Mouse (Mus musculus): ENCODE measurements around the gene Tnni3k.

The Tnni3k gene

DNA sequence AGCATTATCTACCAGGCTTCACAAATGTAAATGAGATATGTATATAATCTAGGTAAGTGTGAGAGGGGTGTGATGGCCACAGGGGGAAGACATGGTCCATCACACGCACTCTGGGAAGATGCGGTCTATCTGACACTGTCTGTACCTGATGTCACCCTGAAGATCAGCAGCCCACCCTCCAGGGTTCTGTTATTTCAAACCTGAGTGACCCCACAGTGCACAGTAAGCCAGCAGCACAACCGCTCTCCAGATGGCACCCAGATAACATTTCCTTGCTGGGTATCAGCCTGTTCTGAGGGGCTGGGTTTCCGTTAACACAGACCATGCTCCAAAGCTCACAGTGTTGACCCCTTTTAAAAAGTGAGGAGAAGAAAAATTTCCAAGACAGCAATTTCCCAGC is 288.9 kb downstream of the Tnni3k start:
- in situ Hi-C loops (cut with MboI, MseI): no loop called here

DNA sequence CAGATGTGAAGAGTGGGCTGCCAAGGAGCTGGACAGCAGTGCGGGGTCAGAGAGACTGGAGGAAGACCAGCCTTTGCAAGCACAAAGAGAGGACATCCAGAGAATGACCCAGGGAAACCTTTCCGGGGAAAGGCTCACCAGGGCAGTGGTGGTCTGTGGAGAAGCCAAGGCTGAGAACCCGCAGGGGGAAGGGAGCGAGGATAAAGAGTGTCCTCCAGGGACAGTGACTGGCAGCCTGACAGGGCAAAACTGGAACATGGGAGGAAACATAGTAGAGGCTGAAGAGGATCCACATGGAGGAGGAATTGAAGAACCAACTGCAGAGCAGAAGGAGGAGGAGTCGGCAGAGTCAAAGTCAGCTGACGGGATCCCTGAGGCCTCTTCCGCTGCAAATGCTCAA is 291.1 kb downstream of the Tnni3k start:
- in situ Hi-C loops (cut with MboI, MseI): no loop called here

DNA sequence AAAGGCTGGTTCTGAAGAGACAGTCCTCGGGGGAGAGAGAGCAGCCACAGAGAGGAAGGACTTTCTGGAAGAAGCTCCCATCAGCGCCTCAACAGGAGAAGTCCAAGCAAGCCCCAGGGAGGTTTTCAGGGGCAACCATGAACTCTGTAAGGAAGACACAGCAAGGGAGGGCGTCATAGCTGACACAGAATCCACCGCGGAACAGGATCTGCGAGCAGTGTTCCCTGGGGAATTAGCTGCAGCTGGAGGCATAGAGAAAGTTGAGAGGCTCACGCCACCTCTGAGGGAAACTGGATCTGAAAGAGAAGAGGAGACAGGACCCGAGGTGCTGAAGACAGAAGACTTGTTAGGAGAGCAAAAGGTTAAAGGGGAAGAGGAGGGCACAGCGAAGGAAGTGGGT is 291.8 kb downstream of the Tnni3k start:
- in situ Hi-C loops (cut with MboI, MseI): no loop called here

DNA sequence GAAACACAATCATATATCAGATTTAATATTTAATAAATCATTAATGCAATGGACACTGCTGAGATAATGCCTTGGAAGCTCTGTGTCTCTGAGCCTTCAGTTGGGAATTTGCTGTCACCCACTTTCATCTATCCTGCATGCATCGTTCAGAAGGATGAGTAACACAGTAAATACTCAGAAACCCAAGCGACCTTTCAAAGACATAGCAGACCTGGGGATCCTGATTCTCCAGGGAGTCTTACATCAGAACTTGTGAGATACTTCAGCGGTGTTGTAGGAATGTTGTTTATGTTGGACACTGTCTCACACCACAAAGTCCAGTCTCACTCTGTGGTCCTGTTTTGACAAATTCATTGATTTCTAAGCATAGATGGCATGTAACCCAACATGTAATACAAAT is 294.1 kb downstream of the Tnni3k start:
- in situ Hi-C loops (cut with MboI, MseI): no loop called here

DNA sequence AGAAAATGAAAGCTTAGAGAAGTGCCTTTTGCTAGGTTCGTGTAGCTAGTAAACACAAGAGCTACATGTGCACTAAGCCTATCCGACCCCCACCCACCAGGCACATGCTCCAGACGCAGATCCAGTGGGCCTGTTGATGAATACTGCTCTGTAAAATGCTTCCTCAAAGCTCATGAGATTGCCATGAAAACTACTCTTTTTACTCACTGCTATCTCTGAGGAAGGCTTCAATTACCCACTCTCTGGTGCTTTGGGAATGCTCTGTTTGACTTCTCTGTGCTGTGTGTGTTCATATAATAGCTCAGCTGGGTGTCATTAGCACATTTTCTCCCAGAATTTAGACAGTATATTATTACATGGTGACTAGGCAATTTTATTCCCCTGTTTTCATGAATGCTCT is 297.1 kb downstream of the Tnni3k start:
- in situ Hi-C loops (cut with MboI, MseI): no loop called here

DNA sequence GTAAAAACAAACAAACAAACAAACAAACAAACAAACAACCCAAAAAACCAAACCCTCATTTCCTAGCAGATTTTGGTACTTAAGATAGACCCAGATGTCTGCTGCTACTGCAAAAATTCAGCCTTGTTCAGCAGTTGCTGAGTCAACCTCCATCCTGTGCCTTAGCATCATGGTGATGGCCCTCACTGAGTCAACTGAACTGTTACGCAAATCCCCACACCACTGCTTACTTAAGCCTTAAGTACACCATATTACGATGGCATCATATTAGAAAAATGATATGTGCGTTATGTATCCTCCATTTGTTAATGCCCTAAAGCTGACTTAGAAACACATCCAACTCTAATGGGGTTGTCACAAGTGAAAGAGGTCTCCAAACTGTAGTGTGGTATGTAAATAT is 300.0 kb downstream of the Tnni3k start:
- in situ Hi-C loops (cut with MboI, MseI): no loop called here

DNA sequence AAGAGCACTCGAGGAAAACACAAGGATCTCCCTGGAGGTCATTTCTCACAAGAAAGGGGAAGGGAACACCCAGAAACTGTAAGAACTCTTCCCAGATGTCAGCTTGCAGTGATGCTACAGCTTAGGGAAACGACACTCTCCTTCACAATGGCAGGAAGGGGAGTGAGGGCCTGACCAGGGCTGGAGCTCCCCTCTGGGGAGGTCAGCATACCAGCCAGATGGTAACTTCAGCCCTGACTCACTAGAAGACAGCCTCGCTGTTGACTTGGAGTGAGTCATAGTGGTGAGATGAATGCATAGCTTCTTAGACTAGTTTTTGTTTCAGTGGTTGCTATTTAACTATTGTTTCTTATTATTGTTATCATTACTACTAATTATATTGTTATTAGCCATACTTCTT is 300.7 kb downstream of the Tnni3k start:
- in situ Hi-C loops (cut with MboI, MseI): no loop called here

DNA sequence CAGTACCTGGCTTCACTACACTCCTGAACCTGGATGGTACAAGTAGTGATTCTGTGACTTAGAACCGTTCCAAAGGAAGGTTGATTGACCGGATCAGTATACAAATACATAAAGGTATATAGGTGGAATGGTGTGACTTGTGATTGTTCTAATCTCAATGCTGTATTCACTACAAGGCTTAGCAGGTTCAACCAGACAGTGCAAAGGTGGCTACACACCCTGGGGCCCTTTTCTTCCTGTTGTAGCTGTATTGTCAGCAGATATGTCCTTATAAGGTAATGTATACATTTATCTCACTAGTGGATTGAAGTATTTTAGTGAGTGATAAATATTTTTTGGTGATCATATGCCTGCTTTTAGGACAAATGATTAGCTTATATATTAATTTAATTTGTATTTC is 310.9 kb downstream of the Tnni3k start:
- in situ Hi-C loops (cut with MboI, MseI): no loop called here

DNA sequence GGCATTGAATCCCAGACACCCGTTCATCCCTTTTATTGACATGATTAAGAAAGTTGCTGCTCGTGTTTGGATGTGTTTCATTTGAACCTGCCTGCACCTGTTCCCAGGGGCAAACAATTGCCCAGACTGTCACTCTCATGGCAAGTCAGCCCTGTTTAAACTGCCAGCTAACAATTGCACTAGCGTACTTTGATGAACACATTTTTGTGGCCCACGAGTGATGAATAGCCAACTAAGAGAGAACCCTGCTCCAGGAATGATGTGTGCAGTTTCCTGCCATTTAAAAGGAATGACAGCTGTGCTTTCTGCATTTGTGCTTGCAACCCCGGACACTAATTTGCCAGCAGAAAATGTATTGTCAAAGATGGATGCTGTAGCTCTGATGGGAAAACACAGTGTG is 312.3 kb downstream of the Tnni3k start:
- in situ Hi-C loops (cut with MboI, MseI): no loop called here

DNA sequence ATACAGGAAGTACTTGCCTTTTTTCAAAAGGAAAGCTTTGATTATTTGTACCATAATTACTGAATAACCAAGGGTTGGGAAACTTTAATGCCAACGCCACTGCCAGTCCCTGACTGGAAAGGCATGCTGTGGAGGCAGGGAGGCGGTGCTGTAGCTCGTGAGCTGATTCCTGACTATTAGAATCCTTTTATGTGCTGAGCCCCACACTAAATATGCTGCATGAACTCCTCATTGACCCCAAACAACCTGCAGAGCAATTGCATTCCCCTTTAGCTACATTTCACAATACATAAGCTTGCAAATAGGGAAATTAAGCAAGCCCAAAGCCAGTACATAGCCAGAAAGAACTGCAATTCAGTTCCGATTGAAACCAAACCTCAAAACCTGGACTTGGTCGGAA is 313.7 kb downstream of the Tnni3k start:
- in situ Hi-C loops (cut with MboI, MseI): no loop called here
